Mouse (Mus musculus) layer of hippocampus, adult 11-12 months (tissue): Measurements from ENCODE around the gene Synj1.

Source experiments
- DNase-seq: peaks from one replicate; pipeline ENCODE4 v3.0.0; 2022; ENCODE audit warnings: low spot score

The Synj1 gene

DNA sequence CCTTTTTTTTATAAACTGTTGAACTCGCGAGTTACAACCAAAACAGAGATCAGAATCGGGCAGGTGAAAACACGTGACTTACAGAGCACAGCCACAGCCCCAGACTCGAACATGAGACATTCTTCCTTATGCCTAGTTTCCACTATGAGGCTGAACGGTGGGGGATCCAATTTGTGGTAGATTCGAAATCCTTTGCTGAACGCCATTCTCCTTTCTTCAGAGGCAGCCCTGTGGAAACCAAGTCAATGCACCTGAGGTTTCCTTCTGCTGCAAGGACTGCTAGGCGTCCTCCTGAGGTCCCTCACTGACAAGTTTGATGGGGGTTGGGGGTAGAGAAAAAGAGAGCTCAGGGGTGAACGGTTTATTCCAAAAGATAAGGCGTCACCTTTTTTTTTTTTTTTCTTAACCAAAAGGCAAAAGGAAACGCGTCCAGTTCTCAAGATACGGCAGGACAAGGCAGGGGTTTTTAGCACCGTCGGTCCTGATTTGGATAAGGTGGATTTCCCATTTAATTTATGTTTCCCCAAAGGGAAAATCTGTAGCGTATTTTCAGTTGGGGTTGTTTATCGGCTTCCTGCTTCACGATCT lies 1.1 kb downstream of the Synj1 start:
- no peak for DNase-seq

DNA sequence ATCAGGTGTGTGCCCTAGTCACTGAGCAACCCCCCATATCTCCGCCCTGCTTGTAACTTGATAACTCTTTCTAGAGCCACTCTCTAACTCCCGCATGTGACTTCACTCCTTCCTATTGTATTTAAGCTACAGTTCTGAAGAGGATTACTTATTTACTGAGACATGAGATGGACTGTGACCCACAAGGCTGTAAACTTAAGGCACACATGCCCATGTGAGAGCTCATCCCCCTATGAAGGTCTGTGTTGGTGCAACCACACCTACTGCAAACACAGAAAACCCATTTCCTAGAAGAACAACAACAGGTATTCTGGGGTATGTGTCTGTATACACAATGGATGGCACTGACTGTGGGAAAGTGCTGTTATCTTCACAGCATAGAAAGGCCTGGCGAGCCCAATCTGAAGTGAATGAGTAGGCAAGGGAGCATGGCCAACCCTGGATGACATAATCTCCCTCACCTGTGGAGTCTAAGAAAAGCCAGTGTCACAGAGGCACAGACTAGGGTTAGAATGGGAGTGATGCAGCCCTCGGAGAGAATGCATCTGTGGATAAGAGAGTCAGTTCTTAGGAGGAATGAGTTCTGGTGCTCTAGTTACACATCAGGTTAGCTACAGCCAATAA lies 6.1 kb downstream of the Synj1 start:
- no peak for DNase-seq

DNA sequence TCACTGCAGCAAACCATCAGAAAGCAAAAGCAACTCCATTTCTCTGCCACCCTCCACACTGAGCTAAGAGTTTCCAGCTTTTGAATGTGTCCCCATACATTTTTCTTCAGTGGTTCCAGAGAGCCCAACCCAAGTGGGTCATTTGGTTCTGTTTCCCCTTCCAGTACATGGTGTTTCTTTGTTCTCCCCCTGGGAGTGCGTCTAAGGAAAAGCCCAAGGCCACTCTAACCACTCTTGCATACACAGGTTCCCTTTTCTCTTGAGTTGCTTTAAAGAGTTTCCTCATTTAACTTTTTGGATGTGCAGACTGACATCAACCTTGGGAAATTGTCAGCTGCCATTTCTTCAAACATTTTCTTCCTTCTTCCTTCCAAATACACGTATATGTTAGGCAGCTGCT lies 10.0 kb downstream of the Synj1 start:
- DNase-seq: no peak

DNA sequence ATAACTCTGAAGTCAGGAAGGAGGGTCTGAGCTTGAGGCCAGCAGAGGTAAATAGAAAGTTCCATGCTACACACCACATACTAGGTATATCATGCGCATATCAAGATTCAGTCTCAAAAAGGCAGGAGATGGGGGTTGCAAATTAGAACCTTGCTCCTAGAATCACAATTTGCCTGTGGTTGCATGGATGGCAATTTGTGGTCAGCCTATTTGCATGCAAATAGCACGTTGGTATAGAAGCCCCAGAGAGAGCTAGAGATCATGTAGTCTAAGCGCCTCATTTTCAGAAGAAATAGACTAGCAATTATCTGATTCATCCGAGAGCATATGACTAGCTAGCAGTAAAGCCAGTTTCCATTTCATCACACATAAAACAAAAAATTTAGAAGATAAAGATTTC lies 11.3 kb downstream of the Synj1 start:
- DNase-seq: no peak

DNA sequence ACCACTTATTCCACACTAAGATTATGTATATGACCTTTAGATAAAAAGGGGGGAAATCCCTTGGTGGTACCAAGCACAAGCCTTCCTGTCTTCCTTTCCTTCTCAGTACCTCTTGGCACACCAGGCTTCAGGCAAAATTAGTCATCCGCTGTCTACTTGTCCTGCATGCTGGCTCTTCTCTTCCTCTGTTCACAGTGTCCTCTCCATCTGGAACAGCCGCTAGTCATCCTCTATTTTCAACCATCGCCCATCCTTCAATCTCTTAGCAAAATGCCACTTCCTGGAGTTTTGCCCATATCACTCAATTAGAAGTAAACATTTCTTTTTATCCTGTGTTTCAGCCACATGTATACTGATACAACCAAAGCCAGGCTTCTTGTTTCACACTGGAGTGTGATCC lies 13.3 kb downstream of the Synj1 start:
- DNase-seq: no peak

DNA sequence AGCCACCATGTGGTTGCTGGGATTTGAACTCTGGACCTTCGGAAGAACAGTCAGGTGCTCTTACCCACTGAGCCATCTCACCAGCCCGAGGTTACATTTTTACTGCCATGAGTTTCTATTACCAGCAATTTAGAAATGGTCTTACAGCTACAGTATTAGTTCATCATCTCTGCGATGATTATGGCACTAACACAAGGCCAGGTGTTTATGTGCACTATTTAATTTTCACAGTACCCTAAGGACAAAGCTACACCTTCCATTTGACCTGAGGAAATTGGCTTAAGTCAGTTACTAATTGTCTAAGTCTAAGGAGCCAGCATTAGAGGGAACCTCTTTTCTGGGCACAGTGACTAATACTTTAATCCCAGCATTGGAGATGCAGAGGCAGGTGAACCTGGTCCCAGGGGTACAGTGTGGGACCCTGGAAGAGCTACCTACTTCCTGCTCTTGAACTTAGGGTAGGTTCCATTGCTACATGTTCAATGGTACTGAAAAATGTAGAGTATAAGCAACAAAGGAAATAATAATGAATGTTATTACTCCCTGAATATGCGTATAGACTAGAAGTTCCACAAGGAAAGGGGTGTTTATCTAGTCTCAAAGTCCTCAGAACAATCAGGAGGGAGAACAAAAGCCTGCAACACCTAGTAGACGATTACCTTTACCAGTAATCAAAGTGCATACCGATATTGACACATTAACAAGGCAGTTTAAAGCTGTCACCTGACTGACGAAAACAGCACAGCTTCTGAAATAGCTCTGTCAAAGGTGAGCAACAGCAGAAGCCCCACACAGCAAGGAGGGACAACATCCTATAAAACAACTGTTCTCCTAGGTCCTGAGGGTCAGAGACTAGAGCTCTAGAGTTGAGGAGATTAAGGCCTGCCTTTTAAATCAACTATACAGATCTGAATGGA lies 14.5 kb downstream of the Synj1 start:
- DNase-seq: no peak

DNA sequence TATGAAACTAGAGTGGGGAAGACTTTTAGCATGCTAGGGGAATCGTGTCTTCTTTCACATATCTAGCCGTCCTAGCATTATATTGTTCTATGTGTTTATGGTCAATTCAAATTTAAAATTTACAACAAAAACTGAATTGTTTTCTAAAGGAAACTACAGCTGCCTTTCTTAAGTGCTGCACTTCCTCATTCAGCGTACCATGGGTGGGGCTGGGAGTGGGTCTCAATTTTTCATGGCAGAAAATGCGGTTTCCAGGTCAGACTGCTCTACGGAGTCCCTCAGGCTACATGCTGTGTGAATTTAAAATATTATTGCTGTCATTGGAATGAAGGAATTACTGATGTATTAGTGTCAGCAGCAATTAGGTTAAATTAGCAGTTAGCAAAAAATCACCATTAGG lies 15.6 kb downstream of the Synj1 start:
- no peak for DNase-seq

DNA sequence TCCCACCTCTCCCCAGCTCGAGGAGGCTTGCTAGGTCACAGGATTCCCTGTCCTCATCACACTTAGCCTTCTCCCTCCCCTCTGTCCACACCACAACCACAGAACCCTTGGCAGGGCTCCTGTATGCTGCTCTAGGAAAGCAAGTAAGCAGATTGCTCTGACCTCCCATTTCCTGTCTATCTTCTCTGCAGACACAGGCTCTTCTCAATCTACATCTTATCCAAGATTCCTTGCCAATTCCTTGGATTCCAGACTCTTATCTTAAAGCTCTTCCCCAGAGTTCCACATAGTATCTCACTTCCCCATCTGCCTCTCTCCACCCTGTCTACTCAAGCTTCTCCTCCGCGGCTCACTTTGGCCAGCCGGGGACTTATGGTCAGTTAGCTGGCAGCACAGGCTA lies 16.1 kb downstream of the Synj1 start:
- DNase-seq: no peak

DNA sequence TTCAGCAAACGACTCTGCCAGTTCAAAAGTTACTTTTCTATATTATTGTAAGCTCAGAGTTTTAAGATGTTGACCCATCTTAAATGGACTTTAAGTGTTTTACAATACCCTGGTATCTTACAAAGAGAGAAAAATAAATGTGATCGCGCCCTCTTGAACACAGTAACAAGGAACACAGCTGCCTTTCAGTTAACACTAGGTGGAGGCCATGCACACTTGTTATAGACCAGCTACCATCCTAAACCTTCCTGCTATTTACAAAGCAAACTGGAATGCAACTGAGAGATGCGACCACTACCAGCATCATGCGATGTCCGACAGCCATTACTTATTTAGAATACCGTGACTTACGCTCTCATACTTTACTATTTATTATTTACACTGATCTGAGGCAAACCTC lies 21.9 kb downstream of the Synj1 start:
- DNase-seq: no peak

DNA sequence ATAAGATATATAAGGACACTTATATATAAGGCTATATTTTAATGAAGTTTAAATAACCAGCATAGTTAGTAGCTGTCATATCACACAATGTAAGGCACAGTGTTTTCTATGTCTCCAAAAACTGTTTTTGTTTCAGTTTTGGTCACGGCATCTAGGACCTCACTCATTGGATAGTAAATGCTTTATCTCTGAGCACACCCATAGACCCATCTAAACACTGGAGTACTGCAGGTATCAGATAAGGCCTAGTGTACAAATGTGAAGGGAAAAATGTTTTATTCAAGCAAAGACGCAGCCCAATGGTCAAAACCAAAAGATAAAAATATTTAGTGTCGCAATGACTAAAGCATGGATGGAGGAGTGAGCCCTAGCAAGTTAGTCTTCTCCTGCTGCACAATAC lies 22.4 kb downstream of the Synj1 start:
- no peak for DNase-seq

DNA sequence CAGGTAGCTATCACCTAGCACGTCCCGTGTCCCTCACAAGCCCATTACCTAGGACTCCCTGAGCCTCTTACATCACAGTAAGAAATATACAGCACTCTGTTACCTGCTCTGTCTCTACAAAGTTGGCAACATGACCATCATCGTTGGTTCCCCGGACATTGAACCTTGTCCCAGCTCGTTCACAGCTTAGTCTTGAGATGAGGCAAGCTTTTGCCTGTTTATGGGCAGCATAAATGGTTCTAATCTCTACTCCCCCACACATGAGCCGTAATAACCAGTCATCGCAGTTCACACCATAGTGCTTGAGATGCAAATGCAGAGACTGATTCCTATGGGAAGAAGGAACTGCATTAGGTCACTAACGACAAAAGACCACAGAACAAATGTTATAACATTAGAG lies 23.1 kb downstream of the Synj1 start:
- DNase-seq: no peak

DNA sequence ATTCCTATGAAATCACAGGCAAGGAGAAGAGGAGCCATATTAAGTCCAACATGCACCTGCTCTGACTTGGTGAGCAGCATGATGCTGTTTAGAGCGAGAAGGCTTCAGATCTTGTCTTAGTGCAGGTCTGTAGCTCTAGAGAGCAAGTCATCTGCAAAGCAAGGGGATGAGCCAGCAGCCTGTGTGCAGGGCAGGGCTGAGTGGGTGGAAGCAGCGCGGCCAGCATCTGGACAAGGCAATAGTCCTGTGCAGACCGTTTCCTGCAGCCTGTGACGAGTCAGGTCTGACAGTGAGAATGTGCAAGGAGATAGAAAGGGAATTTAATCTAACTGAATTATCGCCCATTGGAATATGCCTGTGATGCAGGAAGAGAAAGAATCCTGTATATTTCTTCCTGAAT lies 40.1 kb downstream of the Synj1 start:
- no peak for DNase-seq

DNA sequence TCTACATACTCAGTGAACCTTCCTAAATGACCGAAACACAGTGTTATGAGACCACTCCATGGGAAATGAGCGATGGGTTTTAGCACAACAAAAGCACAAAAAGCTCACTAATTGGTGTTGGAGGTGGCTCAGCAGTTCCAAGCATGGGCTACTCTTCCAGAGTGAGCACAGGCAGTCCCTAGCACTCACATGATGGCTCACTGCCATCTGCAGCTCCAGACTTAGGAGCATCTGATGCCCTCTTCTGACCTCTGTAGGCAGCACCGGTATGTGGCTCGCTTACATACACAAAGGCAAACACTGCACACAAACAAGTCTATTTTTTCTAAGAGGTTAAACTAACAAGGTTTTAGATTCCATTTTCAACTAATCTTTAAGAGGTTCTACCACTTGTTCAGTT lies 44.9 kb downstream of the Synj1 start:
- DNase-seq: no peak

DNA sequence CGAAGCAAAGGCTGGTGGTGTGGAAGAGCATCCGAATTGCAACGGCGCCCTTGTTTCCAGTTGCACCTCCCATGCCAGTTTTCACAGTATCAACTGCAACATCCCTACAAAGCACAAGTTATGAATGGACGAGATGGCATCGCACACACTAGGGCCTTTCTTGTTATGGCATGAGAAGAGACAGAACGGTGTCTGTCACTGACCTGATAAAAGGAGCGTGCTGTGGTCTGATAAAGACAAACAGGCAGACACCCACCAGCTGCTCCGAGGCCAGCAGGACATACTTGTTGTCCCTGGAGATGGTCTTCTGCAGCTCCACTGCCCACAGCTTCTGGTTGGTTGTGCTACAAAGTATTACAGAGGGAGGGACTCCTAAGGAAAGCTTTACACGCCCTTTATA lies 46.8 kb downstream of the Synj1 start:
- no peak for DNase-seq

DNA sequence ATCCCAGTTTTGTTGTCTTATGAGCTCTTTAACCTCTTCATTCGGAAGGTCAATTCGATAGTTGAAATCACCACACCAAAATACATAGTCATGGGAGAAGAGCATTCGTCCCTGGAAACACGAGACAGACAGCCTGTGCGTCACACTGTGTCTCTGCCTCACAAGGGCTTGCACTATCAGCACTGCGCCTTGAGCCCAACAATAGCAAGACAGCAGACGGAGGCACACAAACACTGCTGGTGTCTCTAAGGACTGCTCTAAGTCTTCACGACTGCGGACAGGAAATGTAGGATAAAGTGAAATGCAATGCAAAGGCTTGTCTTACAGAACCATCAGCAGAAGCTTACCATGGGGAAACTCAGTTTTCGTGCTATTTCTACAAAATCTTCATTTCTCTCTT lies 47.2 kb downstream of the Synj1 start:
- DNase-seq: no peak

DNA sequence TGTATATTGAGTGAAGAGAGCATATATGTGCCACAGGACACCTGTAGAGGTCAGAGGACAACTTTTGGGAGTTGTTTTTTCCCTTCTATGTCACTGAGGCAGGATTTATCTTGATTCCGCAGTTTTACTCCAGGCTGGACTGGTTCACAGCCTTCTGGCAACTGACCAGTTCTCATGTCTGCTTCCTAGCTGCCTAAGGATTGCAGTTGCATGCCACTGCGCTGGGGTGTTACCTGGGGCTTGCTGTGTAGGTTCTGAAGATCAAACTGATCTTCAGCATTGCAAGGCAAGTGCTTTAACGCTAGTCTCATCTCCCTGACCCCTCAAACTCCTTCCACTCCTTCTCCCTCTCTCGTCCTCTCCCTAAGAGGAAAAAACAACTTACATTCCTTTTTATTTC lies 47.9 kb downstream of the Synj1 start:
- DNase-seq: no peak

DNA sequence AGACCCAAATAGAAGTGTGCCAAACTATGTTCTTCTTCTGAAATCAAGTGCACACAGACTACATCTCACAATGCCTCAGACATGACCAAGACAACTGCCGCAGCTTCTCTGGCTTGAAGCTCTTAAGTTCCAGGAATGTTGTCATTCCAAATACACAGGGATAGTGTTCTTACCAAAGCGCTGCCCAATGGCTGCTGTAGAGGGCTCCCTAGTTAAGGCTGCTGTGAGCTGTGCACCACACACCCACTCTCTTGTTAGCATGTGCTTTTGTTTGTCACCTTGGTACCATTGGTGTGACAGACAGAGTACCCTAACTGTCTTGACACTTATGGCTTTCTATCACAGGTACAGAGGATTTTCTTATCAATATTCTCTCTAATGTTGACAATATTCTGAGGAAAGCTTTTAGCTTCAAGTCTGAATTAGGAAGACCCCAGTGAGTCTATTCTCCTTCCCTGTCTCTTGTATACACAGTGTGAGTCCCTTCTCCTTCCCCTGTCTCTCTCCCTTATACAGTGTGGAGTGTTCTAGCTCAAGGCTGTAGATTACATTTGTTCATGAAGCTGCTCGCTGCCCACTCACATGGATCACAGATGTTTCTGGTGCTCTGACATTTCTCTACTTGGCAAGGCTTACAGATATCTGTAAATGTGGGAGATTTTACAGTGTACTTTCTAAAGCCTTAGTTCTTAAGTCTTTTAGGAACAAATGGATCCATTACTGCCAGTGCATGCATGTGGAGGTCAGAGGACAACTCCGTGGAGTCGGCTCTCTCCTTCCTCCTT lies 52.6 kb downstream of the Synj1 start:
- peak; percentile 61 for DNase-seq

DNA sequence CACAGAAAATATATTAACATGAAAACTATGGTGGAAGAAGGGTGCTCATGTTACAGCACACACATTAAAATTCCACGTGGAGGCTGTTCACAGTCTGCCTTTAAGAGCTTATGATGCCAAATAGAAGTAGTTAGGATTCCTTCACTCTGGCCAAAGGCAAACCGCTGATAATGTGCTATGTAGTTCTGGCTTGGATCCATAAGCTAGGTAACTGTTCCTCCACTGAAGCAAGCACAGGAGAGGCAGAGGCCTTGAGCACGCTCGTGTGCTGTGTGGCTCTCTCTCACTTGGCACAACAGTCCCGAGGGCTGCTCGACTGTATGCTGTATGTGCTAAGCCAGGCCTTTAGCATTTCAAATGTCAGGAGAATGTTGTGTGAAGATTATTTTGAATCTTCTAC lies 55.6 kb downstream of the Synj1 start:
- DNase-seq: no peak

DNA sequence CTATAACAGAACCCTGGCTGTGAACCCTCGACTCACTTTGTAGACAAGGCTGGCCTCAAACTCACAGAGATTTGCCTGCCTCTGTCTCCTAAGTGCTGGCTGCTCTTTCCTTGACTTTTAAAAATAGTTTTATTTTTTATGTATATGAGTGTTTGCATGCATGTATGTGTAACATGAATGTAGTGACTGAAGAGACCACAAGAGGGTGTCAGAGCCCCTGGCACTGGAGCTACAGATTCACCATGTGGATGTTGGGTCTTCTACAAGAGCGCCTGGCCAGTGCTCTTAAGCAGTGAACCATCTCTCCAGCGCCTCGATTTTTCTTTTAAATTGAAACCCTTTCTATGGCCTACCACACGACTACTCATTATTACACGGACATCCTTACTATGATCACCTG lies 57.3 kb downstream of the Synj1 start:
- no peak for DNase-seq

DNA sequence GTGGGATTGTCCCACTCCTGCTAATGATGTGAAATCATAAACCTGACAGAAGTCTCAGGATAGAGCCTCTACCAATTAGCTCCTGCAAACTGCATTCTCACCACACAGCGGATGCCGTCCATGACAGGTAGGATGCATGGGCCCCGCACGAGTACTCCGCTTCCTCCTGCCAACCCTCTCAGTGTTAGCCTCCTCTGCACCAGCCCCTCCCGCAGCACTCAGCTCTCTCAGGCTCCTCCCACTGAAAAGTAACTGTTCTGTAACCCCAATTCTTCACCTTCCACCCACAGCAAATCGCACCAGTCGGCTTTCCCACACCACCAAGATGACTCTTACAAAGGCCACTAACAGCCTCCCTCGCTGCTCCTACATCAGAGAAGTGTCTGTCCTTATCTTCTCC lies 58.0 kb downstream of the Synj1 start:
- DNase-seq: no peak

DNA sequence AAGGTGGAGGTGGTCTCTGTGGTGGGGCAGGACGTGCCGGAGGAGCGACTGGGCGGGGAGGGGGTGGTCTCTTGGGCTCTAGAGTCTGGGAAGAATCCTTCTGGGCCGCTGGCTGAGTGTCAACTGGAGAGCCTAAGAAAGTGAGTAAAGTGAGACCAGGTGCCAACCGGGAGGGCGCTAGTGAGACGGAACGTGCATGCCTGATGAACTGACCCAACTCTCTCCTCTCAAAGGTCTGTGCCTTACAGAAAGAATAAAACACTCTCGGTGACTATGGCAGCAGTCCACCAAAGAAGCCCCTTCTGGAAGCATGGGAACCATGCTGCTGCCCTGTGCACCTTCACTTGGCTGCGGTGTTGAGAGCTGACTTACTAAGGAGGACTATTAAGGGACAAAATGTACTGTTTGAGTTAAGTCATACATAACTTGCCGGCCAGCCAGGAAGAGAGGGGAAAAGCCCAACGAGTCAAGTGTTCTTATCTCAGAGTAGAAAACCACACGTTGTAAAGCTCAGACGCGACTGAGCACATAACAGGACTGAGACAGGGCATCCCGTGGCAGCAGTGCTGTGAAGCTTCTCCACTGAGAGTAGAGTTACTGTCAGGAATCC lies 60.6 kb downstream of the Synj1 start:
- no peak for DNase-seq

DNA sequence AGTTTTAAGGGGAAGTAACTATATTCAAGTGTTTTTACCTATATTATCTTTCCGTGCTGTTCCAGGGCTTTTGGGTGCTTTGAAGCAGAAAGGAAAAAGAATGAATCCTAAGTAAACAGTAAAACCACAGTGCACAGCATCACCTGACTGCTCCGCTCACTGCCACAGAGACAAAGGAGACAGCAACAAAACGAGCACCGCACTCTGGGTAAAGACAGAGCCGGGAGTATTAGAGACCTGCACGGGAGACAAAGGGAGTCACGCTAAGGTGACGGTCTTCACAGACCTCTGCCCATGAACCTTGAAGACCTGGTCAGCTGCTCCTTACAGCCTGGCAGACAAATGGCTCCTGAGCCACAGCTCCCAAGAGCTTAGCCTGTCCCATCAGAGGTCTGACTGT lies 64.1 kb downstream of the Synj1 start:
- no peak for DNase-seq
